Mouse (Mus musculus): ENCODE data around the gene Col4a2. TPM values are rescaled to one million over a fixed set of nuclear protein-coding genes. Genes with fewer than 3 reads are reported as not detected.

Col4a2 gene
- polyA plus RNA-seq, 1 experiment from 2014 or later, result 56.3 TPM

- WGBS, result 86% methylated on average over 10 of the region's 10 CpGs
- Histone ChIP-seq H3K9me3 (no peaks in the 10 kb centered on the region), H3K9ac (replicated peaks) (no peak overlapping the region), H3K27me3 (no peaks in the 10 kb centered on the region), H3K27ac (0 out of 2 replicates have a peak overlapping the region, but pooled peaks have one; percentile 35), H3K4me3 (replicated peaks) (no peak overlapping the region), H3K36me3 (0 out of 2 replicates have a peak, but pooled peaks cover 3% of the 10 kb centered on the region), H3K4me1 (replicated peaks) (peaks cover 47% of the 10 kb centered on the region), H3K4me2 (no peak overlapping the region)
- no peak for ATAC-seq (ENCODE audit: insufficient number of reproducible peaks, insufficient read depth, low FRiP score, low TSS enrichment, low read depth)
These were observed 16.2 kb upstream of the Col4a2 start for GRCm38 (mm10) chr8:11296282-11296943.

- 74% methylated on average over 8 of the region's 8 CpGs for WGBS
- Histone ChIP-seq H3K4me1 (replicated peaks) (peaks cover 40% of the 10 kb centered on the region), H3K4me2 (no peak overlapping the region), H3K36me3 (0 out of 2 replicates have a peak, but pooled peaks cover 3% of the 10 kb centered on the region), H3K27me3 (no peaks in the 10 kb centered on the region), H3K9ac (replicated peaks) (no peak overlapping the region), H3K9me3 (no peaks in the 10 kb centered on the region), H3K4me3 (replicated peaks) (no peak overlapping the region), H3K27ac (0 out of 2 replicates have a peak overlapping the region, but pooled peaks have one; percentile 62)
- no peak for ATAC-seq (ENCODE audit: insufficient number of reproducible peaks, insufficient read depth, low FRiP score, low TSS enrichment, low read depth)
These were observed 15.3 kb upstream of the Col4a2 start for GRCm38 (mm10) chr8:11297141-11297838.

- Histone ChIP-seq H3K27me3 (no peaks in the 10 kb centered on the region), H3K4me2 (peak overlapping the region; percentile 16), H3K36me3 (no peaks in the 10 kb centered on the region), H3K9ac (replicated peaks) (no peak overlapping the region), H3K4me3 (replicated peaks) (no peak overlapping the region), H3K4me1 (replicated peaks) (peaks cover 40% of the 10 kb centered on the region), H3K9me3 (no peaks in the 10 kb centered on the region), H3K27ac (peak overlapping the region; percentile 62)
- ATAC-seq (ENCODE audit: insufficient number of reproducible peaks, insufficient read depth, low FRiP score, low TSS enrichment, low read depth), result peak; percentile 50; the same call in 1 of the 2 replicates
- WGBS, result 13% methylated on average over 12 of the region's 12 CpGs
These were observed 13.9 kb upstream of the Col4a2 start for GRCm38 (mm10) chr8:11298531-11299316.

- H3K4me2 ChIP-seq, result peak overlapping the region; percentile 16; the same call in 1 of the 2 replicates
- no peaks in the 10 kb centered on the region for H3K27me3 ChIP-seq
- 0 out of 2 replicates have a peak overlapping the region, but pooled peaks have one; percentile 41 for H3K27ac ChIP-seq
- 31% methylated on average over 3 of the region's 3 CpGs for WGBS
- no peak overlapping the region for H3K9ac ChIP-seq (replicated peaks)
- H3K36me3 ChIP-seq, result no peaks in the 10 kb centered on the region
- H3K4me3 ChIP-seq (replicated peaks), result no peak overlapping the region
- peaks cover 45% of the 10 kb centered on the region for H3K4me1 ChIP-seq (replicated peaks)
- no peaks in the 10 kb centered on the region for H3K9me3 ChIP-seq
- no peak for ATAC-seq (ENCODE audit: insufficient number of reproducible peaks, insufficient read depth, low FRiP score, low TSS enrichment, low read depth)
These were observed 13.3 kb upstream of the Col4a2 start for GRCm38 (mm10) chr8:11299317-11299602.

- no peak overlapping the region for H3K27ac ChIP-seq
- H3K36me3 ChIP-seq, result no peaks in the 10 kb centered on the region
- no peak for ATAC-seq (ENCODE audit: insufficient number of reproducible peaks, insufficient read depth, low FRiP score, low TSS enrichment, low read depth)
- no peaks in the 10 kb centered on the region for H3K9me3 ChIP-seq
- no peaks in the 10 kb centered on the region for H3K27me3 ChIP-seq
- no peak overlapping the region for H3K4me2 ChIP-seq
- no peak overlapping the region for H3K9ac ChIP-seq (replicated peaks)
- 91% methylated on average over 8 of the region's 8 CpGs for WGBS
- H3K4me3 ChIP-seq (replicated peaks), result no peak overlapping the region
- H3K4me1 ChIP-seq (replicated peaks), result peaks cover 52% of the 10 kb centered on the region
These were observed 12.2 kb upstream of the Col4a2 start for GRCm38 (mm10) chr8:11300436-11300835.

GRCm38 (mm10) chr8:11304027-11304601 lies 8.5 kb upstream of the Col4a2 start:
- Histone ChIP-seq H3K4me2 (no peak overlapping the region), H3K27me3 (0 out of 2 replicates have a peak, but pooled peaks cover under 1% of the 10 kb centered on the region), H3K4me1 (replicated peaks) (peaks cover 29% of the 10 kb centered on the region), H3K36me3 (peaks cover 12% of the 10 kb centered on the region), H3K9me3 (no peaks in the 10 kb centered on the region), H3K4me3 (replicated peaks) (no peak overlapping the region), H3K27ac (no peak overlapping the region), H3K9ac (replicated peaks) (no peak overlapping the region)
- ATAC-seq (ENCODE audit: insufficient number of reproducible peaks, insufficient read depth, low FRiP score, low TSS enrichment, low read depth), result no peak
- WGBS, result 27% methylated on average over 6 of the region's 6 CpGs

GRCm38 (mm10) chr8:11305539-11305938 lies 7.1 kb upstream of the Col4a2 start:
- Histone ChIP-seq H3K36me3 (peaks cover 12% of the 10 kb centered on the region), H3K9ac (replicated peaks) (no peak overlapping the region), H3K27me3 (peaks cover 3% of the 10 kb centered on the region; the same call in 1 of the 2 replicates), H3K4me2 (no peak overlapping the region), H3K27ac (no peak overlapping the region), H3K4me3 (replicated peaks) (no peak overlapping the region), H3K9me3 (no peaks in the 10 kb centered on the region), H3K4me1 (replicated peaks) (peaks cover 30% of the 10 kb centered on the region)
- ATAC-seq (ENCODE audit: insufficient number of reproducible peaks, insufficient read depth, low FRiP score, low TSS enrichment, low read depth), result no peak
- WGBS, result 81% methylated on average over 1 of the region's 1 CpGs

GRCm38 (mm10) chr8:11307451-11307850 lies 5.2 kb upstream of the Col4a2 start:
- Histone ChIP-seq H3K27ac (no peak overlapping the region), H3K27me3 (peaks cover 3% of the 10 kb centered on the region; the same call in 1 of the 2 replicates), H3K36me3 (peaks cover 12% of the 10 kb centered on the region), H3K4me1 (replicated peaks) (peaks cover 48% of the 10 kb centered on the region), H3K4me3 (replicated peaks) (no peak overlapping the region), H3K4me2 (no peak overlapping the region), H3K9ac (replicated peaks) (no peak overlapping the region), H3K9me3 (no peaks in the 10 kb centered on the region)
- 79% methylated on average over 7 of the region's 7 CpGs for WGBS
- no peak for ATAC-seq (ENCODE audit: insufficient number of reproducible peaks, insufficient read depth, low FRiP score, low TSS enrichment, low read depth)

GRCm38 (mm10) chr8:11308570-11308998 lies 4.0 kb upstream of the Col4a2 start:
- 84% methylated on average over 7 of the region's 7 CpGs for WGBS
- H3K4me1 ChIP-seq (replicated peaks), result peaks cover 55% of the 10 kb centered on the region
- no peak for ATAC-seq (ENCODE audit: insufficient number of reproducible peaks, insufficient read depth, low FRiP score, low TSS enrichment, low read depth)
- no peak overlapping the region for H3K4me2 ChIP-seq
- H3K36me3 ChIP-seq, result peaks cover 12% of the 10 kb centered on the region
- no peak overlapping the region for H3K9ac ChIP-seq (replicated peaks)
- no peaks in the 10 kb centered on the region for H3K9me3 ChIP-seq
- H3K27me3 ChIP-seq, result peaks cover 3% of the 10 kb centered on the region; the same call in 1 of the 2 replicates
- no peak overlapping the region for H3K27ac ChIP-seq
- no peak overlapping the region for H3K4me3 ChIP-seq (replicated peaks)

GRCm38 (mm10) chr8:11309226-11309625 lies 3.4 kb upstream of the Col4a2 start:
- ATAC-seq (ENCODE audit: insufficient number of reproducible peaks, insufficient read depth, low FRiP score, low TSS enrichment, low read depth), result no peak
- H3K9ac ChIP-seq (replicated peaks), result no peak overlapping the region
- H3K4me3 ChIP-seq (replicated peaks), result no peak overlapping the region
- H3K4me2 ChIP-seq, result no peak overlapping the region
- no peaks in the 10 kb centered on the region for H3K9me3 ChIP-seq
- H3K27ac ChIP-seq, result no peak overlapping the region
- peaks cover 3% of the 10 kb centered on the region; the same call in 1 of the 2 replicates for H3K27me3 ChIP-seq
- peaks cover 56% of the 10 kb centered on the region for H3K4me1 ChIP-seq (replicated peaks)
- H3K36me3 ChIP-seq, result peaks cover 12% of the 10 kb centered on the region
- WGBS, result 69% methylated on average over 5 of the region's 5 CpGs

GRCm38 (mm10) chr8:11310049-11310448 lies 2.6 kb upstream of the Col4a2 start:
- no peaks in the 10 kb centered on the region for H3K9me3 ChIP-seq
- H3K36me3 ChIP-seq, result peaks cover 12% of the 10 kb centered on the region
- no peak overlapping the region for H3K4me3 ChIP-seq (replicated peaks)
- H3K27me3 ChIP-seq, result peaks cover 9% of the 10 kb centered on the region
- 61% methylated on average over 2 of the region's 2 CpGs for WGBS
- H3K4me1 ChIP-seq (replicated peaks), result peaks cover 56% of the 10 kb centered on the region
- H3K27ac ChIP-seq, result no peak overlapping the region
- peak overlapping the region; percentile 91 for H3K4me2 ChIP-seq
- ATAC-seq (ENCODE audit: insufficient number of reproducible peaks, insufficient read depth, low FRiP score, low TSS enrichment, low read depth), result no peak
- H3K9ac ChIP-seq (replicated peaks), result no peak overlapping the region

Data from limb, embryonic 12.5 days (tissue).